Mouse (Mus musculus) gastrocnemius, postnatal 4 days (tissue): ENCODE results near the gene Sh3pxd2b. TPM values are rescaled to one million over a fixed set of nuclear protein-coding genes. Genes with fewer than 3 reads are reported as not detected.

Experiments used
- DNase-seq, 2 experiments: peaks; one replicate each; pipeline ENCODE4 v3.0.0; 2021 to 2022; ENCODE audit warnings: low spot score in 2 of 2, mixed read lengths in 2 of 2
- total RNA-seq, 2 experiments: library from RNA; stranded (reverse); gene quantifications; 2 replicates each; pipeline ENCODE4 v1.2.3; 2021

Gene Sh3pxd2b
- total RNA-seq, 2 experiments from 2014 or later, result 51.4 to 56.2 TPM

- peak in 1 of 2 experiments; percentile 57 for DNase-seq
Measured at GRCm38 (mm10) chr11:32340476-32341473, 6.8 kb upstream of the Sh3pxd2b start.

GRCm38 (mm10) chr11:32342770-32343191 is 4.8 kb upstream of the Sh3pxd2b start:
- no peak for DNase-seq

- DNase-seq, result no peak
Measured at GRCm38 (mm10) chr11:32343350-32343749, 4.3 kb upstream of the Sh3pxd2b start.

- DNase-seq, result no peak
Measured at GRCm38 (mm10) chr11:32345504-32346297, 1.9 kb upstream of the Sh3pxd2b start.

- no peak for DNase-seq
Measured at GRCm38 (mm10) chr11:32347264-32347606, 385 bp upstream of the Sh3pxd2b start.

DNA sequence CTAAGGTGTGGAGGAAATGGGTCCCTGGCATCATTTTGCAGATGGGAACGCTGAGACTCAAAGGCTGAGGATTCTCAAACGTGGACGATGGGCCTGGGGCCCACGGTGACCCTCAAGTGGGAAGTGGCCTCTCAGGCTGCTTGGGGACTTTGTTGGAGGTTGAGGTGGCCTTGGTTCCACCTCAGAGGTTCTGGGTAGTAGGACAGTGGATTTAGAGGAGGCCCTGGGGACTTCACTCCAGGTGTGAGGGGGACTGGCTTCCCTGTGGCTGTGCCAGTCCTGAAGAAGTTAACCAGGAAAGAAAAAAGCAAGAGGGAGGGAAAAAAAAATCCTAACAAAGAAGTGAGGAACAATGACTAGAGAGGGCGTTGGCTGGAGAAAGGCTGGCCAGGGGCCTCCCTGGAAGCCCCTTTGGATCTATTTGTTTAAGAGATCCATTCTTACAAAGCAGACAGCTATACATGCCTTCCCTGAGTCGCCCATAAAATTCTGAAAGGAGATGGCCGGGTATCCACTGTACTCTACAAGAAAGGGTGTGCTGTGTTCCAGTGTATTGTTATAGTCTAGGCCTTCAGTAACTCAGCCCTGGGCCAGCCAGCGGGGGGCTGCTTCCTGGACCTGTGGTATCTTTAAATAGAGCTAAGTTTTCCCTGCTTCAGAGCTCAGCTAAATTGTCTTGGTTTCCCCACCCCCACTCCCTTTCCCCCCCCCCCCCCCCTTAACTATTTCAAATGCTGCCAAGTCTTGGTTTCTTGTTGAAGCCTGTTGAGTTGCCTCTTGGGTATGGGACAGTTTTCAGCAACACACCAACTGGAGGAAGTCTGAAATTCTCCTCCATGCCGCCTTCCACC is 1.0 kb downstream of the Sh3pxd2b start:
- peak in 1 of 2 experiments; percentile 15 for DNase-seq

GRCm38 (mm10) chr11:32349284-32349953 is 1.8 kb downstream of the Sh3pxd2b start:
- DNase-seq, result peak in 1 of 2 experiments; percentile 52

GRCm38 (mm10) chr11:32352946-32353345 is 5.3 kb downstream of the Sh3pxd2b start:
- DNase-seq, result no peak

DNA sequence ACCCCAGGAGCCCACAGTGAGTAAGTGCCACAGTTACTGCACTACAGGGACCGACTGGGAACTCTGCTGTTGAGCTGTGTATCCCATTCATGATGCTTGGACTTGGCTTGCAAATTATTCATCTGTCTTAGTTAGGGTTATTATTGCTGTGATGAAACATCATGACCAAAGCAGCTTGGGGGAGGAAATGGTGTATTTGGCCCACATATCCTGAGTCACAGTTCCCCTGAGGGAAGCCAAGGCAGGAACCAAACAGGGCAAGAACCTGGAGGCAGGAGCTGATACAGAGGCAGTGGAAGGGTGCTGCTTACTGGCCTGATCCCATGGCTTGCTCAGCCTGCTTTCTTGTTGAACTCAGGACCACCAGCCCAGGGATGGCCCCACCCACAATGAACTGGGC is 7.8 kb downstream of the Sh3pxd2b start:
- DNase-seq, result peak in 1 of 2 experiments; percentile 9

DNA sequence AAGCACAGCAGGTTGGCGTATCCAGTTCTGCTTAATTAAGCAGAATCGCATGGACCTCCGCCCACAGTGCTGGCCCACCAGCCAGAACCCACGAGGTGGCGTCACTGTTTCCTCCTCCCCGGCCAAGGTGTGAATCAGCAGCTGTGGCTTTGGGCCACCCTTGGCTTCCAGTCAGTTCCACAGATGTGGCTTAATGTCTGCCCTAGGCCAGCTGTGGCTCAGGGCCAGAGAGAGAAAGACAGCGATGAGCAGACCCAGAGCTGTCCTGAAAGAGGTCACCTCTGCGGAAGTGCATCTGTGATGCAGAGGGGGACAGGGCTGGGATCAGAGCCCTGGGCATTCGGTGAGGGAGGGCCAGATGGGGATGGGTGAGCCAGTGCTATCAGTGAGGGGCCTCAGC is 10.1 kb downstream of the Sh3pxd2b start:
- peak; percentile 86 to 89 for DNase-seq

GRCm38 (mm10) chr11:32358399-32358798 is 10.8 kb downstream of the Sh3pxd2b start:
- peak in 1 of 2 experiments; percentile 9 for DNase-seq

DNA sequence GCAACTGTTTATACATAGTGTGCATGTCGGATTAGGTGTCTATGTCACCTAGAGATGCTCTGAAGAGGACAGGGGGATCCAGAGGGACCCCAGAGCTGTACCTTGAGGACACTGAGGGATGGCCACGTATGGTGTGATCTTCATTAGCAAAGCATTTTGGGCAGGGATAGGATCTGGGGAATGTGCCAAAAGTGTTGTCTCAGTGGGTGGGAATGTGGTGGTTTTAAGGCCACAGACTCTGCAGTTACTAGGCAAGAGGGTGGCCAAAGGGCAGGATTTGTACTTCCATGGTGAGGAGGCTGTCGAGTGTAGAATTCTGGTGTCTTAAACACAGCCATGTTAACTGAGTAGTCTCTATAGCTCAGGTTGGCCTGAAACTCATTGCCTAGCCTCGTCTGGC is 11.9 kb downstream of the Sh3pxd2b start:
- DNase-seq, result peak in 1 of 2 experiments; percentile 19

- peak in 1 of 2 experiments; percentile 17 for DNase-seq
Measured at GRCm38 (mm10) chr11:32361774-32362173, 14.2 kb downstream of the Sh3pxd2b start.

- DNase-seq, result peak in 1 of 2 experiments; percentile 10
Measured at GRCm38 (mm10) chr11:32363188-32363587, 15.6 kb downstream of the Sh3pxd2b start.

GRCm38 (mm10) chr11:32363610-32364220 is 16.1 kb downstream of the Sh3pxd2b start:
- peak in 1 of 2 experiments; percentile 68 for DNase-seq

DNA sequence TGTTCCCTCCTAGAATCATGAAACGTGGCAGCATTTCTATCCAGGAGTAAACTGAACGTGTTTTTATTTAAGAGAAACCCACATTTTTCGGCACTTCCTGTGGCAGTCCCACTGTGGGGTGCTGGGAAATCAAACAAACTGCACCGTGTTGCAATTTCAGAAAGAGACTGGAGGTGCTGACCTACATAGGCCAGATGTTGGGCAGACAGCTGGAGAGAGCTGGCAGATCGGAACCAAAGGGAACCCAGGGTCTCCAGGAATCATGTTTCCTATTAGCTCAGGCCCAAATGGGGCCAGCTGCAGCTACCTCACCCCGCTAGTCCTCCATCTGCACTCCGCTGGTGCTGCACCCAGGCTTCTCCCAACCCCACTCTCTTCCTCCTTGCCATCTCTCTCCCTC is 16.8 kb downstream of the Sh3pxd2b start:
- DNase-seq, result peak in 1 of 2 experiments; percentile 57

- peak in 1 of 2 experiments; percentile 10 for DNase-seq
Measured at GRCm38 (mm10) chr11:32365498-32365897, 17.9 kb downstream of the Sh3pxd2b start.

DNA sequence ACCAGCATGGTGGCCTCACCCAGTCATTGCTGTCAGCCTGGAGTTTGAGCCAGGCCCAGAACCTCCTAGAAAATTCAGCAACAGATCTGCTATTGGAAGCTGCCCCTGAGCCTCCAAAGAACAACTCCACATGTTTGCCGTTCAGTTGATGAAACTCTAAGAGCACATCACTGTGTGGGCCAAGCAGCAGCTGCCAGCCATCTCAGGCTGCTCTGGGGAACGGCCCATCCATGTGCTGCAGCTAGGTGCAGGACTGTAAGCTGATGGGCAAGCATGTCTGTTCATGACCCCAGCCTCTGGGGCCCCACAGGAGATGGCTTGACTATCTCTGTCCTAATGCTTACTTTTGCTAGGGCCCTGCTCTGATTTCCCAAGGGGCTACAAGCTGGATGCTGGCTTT is 19.4 kb downstream of the Sh3pxd2b start:
- DNase-seq, result no peak

GRCm38 (mm10) chr11:32368986-32369385 is 21.4 kb downstream of the Sh3pxd2b start:
- DNase-seq, result no peak

- DNase-seq, result no peak
Measured at GRCm38 (mm10) chr11:32370881-32371280, 23.3 kb downstream of the Sh3pxd2b start.
